Mouse (Mus musculus) stomach, postnatal 0 days (tissue): Measurements from ENCODE around the gene E2f4.

Source experiments
- CTCF ChIP-seq: IDR thresholded peaks from 2 replicates; pipeline ENCODE4 v1.5.1; 2016; ENCODE audit warnings: antibody characterized with exemption, low read depth, mild to moderate bottlenecking, moderate library complexity
- EP300 ChIP-seq: optimal IDR thresholded peaks from 2 replicates; pipeline ENCODE3; 2016; ENCODE audit warnings: antibody characterized with exemption

DNA sequence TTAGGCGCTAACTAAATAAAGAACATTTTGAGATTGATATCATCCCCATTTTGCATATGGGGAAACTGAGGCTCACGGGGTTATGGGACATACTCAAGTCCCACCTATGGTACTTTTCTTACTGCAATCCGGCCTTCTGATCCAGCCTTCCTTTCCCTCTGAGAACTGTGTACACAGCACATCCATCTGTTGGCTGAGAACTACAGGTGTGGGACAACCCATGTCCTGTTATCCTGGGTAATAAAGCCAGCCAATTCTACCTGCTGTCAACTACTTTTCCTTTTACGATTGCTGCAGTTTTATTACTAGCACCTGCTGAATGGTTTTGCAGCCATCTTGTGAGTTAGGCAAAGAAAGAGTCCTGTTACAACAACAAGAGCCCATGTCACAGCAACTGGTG, 57.1 kb downstream of the E2f4 start:
- TF ChIP-seq CTCF (no peak), EP300 (no peak)
